Mouse (Mus musculus): ENCODE results near the gene Ranbp3.

DNA sequence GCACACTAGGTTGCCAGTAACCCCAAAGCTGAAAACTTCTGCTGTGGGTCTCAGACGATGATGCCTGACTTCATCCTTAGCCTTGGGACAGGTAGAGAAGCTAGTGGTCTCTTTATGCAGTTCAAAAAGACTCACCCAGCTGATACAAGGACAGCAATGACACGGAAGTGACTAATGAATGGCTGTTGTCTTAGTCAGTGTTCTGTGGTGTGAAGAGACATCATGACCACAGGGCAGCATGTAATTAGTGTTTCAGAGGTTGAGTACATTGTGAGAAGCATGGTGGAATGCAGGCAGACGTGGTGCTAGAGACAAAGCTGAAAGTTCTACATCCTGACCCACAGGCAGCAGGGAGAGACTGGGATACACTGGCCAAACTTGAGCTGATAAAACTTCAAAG is 5.5 kb upstream of the Ranbp3 start:
- TF ChIP-seq REST (IDR thresholded peaks at IDR 0.05; ENCODE audit: insufficient read depth, insufficient read length) (no peak), POLR2AphosphoS2 (IDR thresholded peaks at IDR 0.05; ENCODE audit: insufficient read length, low read depth) (no peak), MAX (IDR thresholded peaks at IDR 0.05; ENCODE audit: low read depth) (no peak), POLR2A (IDR thresholded peaks at IDR 0.05; ENCODE audit: insufficient read length, low read depth) (no peak), E2F4 (IDR thresholded peaks at IDR 0.05; ENCODE audit: insufficient read depth) (no peak), CEBPB (IDR thresholded peaks at IDR 0.05; ENCODE audit: insufficient read depth, poor library complexity, severe bottlenecking) (no peak)
